Mouse (Mus musculus): ENCODE data around the gene Pknox2.

- peak; percentile 86 for TF ChIP-seq CTCF (IDR thresholded peaks at IDR 0.05; ENCODE audit: low read depth)
- TF ChIP-seq EP300 (IDR thresholded peaks at IDR 0.05; ENCODE audit: low read depth) = no peak
These were observed 230.8 kb downstream of the Pknox2 start for GRCm38 (mm10) chr9:36916362-36916761.

Data from liver, postnatal 0 days (tissue).